Mouse (Mus musculus) cerebellum, adult 2 months (tissue): ENCODE results near the gene Cdkl5.

Experiments
- CTCF ChIP-seq: fragments of 200-500 bp; IDR thresholded peaks from 2 replicates; pipeline ENCODE4 v1.5.1; 2011; ENCODE audit warnings: low read depth, mild to moderate bottlenecking, control low read depth, low read length, moderate library complexity, borderline replicate concordance; ENCODE audit not compliant: insufficient read depth
- POLR2A ChIP-seq: fragments of 200-500 bp; IDR thresholded peaks from 2 replicates; pipeline ENCODE4 v1.6.1; 2011; ENCODE audit warnings: low read length, control low read depth, borderline replicate concordance; ENCODE audit not compliant: insufficient read depth

DNA sequence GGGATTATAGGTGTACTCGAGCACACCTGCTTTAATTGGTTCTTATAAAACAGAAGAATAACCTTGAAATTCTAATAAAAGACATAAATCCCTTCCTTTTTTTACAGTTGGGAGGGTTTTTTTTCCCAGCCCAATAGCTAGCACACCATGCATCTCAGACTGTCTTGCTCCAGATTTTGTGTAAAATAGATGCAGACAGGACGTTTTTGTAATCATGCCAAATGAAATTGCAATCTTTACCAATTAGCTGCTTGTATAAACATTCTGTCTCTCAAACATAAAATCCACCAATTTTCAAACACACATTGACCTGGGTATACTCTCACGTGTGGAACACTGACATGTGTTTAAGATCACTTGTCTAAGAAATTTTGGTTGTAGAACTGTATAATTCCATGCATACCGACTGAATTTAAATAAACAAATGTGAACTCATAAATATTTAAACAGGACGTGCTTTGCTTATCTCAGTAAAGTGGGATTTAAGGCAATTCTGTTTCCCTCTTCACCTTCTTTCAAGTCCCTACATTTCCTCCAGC is 35.8 kb downstream of the Cdkl5 start:
- no peak for TF ChIP-seq CTCF
- no peak for TF ChIP-seq POLR2A
